Mouse (Mus musculus): Measurements from ENCODE around the gene Slc16a13.
A peak's percentile ranks its signal among the peaks of the same experiment; 100 is the strongest.
"Not testable (repeated sequence)": the region's sequence is repeated elsewhere in the genome, so short reads cannot be mapped to it uniquely, and the experiment has no call there.

Gene Slc16a13

DNA sequence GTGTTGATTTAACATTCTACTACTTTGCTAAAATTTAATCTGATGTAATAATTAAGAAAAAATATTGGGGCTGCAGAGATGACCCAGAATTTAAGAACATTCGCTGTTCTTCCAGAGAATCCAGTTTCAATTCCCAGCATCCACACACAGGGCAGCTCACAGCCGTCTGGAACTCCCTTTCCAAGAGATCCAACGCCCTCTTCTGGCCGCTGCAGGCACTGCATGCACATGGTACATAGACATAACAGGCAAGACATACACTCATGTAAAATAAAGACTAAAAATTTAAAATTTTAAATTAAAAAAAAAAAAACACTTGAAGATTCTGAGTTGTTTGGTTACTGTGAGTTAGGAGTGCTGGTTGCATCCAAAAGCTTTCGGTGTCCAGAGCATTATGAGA, 48.6 kb downstream of the Slc16a13 start:
- DNase-seq (ENCODE audit: extremely low read depth, low read depth) = peak; percentile 18

DNA sequence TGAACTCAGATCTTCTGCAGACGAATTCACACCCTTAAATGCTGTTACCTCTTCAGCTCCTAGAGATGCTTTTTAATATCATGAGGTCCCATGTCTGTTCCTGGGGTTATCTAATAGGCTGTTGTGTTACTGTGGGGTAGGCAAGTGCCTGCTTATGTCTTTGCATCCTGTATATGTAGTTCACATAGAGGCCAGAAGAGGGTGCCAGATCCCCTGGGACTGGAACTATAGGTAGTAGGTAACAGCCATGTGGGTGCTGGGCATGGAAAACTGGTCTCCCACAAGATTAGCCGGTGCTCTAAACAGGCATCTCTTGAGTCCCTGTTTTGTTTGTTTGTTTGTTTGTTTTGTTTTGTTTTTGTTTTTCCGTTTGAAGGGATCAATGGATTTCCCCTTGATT, 49.0 kb downstream of the Slc16a13 start:
- peak; percentile 59 for DNase-seq (ENCODE audit: extremely low read depth, low read depth)

DNA sequence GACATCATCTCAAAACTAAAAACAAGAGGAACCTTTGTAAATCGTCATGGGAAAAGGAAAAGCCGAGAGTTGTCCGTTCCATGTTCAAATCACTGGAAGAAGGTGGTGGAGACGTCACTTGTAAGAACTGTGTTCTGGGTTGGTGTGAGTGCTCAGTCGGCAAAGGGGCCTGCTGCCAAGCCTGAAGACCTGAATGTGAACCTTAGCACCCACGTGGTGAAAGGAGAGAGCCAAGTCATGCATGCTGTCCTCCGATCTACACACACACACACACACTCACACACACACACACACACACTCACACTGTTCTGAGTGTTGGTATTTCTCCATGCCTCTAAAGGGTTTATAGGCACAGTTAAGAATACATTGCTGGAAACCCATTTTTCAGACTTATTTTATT, 49.7 kb downstream of the Slc16a13 start:
- no peak for DNase-seq (ENCODE audit: extremely low read depth, low read depth)

DNA sequence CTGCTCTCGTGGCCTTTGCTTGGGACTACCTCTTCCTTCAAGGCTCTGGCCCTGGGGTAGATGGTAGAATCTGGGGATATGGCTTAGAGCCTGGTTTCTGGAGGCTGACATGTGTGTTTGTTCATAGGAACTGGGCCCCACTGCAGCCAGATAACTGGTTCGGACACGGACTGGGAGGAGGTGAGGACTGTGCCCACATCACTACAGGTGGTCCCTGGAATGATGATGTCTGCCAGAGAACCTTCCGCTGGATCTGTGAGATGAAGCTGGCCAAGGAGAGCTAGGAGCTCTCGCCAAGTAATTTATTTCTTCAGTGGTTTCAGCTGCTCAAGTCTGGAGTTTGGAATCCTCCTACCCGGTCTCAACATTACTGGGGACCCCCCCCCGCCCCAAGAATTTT, 50.6 kb downstream of the Slc16a13 start:
- DNase-seq (ENCODE audit: extremely low read depth, low read depth) = no peak

DNA sequence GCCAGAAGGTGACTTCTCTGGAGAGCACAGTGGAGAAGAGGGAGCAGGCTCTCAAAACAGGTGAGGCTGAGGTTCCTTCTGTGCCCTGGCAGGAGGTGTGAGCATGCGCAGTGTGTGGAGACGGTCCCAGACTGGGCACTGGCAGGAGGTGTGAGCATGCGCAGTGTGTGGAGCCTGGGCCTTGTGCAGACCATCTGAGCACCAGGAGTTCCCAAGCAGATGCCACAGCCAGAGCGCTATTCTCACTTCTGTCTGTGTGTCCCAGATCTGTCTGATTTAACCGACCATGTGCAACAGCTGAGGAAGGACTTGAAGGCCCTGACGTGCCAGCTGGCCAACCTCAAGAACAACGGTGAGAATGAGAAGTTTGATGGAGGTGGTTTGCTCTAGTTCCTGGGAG, 51.4 kb downstream of the Slc16a13 start:
- not testable (repeated sequence) for DNase-seq (ENCODE audit: extremely low read depth, low read depth)

DNA sequence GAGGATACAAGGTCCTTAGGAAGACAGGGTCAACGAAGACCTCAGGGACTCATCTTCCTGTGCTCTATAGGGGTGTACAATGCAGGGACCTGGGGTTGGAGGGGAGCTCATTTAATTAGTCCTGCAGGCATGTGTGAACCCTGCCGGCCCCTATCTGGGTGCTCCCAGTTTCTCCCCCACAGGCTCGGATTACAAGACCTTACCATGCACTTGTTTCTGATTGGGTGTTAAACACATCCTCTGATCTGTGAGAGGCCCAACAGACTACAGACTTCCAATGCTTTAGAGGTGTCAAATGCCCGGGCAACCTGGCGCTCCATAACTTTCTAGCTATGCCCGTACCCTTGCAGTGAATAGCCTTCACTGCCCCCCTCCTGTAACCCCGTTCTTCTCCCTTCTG, 52.7 kb downstream of the Slc16a13 start:
- DNase-seq (ENCODE audit: extremely low read depth, low read depth) = no peak

Data from MEL-GATA-1-ER (cell line).